Mouse (Mus musculus) right cerebral cortex, postnatal 10 days (tissue): ENCODE data around the gene Klre1.
"Not testable (repeated sequence)": the region's sequence is repeated elsewhere in the genome, so short reads cannot be mapped to it uniquely, and the experiment has no call there.

Experiments
- DNase-seq, 2 experiments: peaks; one replicate each; pipeline ENCODE4 v3.0.0; 2021; ENCODE audit warnings: low spot score in 2 of 2

The Klre1 gene

DNA sequence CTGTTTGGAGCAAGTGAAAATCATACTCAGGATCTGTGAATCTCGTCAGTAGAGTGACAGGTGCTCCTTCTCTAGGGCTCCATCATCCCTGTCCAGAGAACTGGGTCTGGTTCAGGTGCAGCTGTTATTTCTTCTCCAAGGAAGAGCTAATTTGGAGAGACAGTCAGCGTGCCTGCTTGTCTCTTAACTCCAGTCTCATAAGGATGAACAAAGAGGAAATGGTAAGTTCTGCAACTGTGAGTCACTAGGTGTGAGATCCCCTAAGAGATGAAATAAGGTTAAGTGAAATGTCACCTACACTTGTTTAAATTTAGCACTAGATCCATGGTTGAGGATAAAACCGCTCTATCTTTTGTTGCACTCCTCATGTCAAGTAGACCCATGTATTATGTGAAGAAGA, 5.3 kb downstream of the Klre1 start:
- DNase-seq = no peak

DNA sequence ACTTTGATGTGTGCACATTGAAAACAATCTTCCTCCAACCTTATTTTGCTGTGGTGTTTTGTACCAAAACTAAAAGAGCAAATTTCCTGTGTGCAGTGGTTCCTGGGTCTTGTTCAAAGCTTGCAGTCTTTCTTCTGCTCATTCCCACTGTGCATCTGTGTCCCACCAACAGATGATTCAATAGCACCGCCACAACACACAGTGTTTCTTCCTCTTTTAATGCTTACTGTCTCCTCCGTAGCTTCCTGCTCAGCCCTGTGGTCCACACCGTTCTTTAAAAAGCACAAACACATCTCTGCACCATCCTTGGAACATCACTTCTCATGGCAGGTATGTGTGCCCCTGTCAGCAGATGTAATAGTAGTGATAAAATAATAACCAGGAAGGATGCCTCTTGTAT, 13.8 kb downstream of the Klre1 start, which contains the start of gene Klrd1:
Gene Klrd1 (plus strand): TSS at position 275 of the 400 bp plus-strand sequence.
- no peak for DNase-seq

DNA sequence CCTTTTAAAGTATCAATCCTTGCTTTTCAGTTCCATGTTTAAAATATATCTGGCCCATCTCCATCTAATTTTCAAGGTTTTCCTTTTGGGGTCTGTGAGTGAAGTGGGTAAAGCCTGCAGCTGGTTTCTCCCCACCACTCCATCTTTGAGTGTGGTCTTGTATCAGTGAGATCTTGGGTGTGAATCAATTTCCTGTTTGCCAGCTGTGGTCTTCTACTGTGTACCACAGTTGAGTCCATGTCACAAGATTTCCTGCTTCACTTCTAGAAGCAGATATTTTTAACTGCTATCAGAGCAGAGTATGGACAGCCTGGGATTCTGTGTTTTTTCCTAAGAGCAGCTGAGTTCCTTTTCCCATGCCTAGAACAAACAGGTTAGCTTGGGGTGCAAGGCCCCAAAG, 30.7 kb downstream of the Klre1 start:
- DNase-seq = no peak

DNA sequence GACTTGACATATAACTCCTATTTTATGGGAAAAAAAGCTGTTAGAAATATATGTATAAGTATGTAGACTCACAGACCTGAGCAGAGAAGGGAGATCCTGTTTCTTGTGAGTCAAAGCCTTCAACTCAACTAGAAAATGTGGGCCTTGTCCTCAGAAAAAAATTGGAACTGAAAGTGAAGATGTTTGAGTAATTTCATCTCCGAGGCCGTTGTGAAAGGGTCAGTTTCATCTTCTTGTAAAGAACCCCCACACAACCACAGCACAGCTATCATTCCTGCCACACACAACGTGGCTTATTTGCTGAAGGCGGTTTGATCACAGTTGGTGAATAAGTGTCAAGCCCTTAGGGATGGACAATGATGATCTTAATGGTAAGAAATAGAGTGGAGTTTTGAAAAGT, 46.0 kb downstream of the Klre1 start, which contains the start of gene Klrk1:
Gene Klrk1 (minus strand): TSS at position 130 of the 400 bp plus-strand sequence.
- DNase-seq = no peak

DNA sequence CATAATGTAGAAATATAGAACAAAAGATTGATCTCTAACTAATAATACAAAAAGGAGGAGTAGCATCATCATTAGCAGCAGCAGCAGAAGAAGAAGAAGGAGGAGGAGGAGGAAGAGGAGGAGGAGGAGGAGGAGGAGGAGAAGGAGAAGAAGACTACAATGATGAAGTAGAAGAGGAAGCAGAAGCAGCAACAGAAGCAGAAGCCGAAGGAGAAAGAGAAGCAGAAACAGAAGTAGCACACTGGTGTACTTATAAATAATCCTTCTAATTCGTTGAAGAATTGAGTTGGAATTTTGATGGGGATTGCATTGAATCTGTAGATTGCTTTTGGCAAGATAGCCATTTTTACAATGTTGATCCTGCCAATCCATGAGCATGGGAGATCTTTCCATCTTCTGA, 53.3 kb downstream of the Klre1 start:
- DNase-seq = not testable (repeated sequence)
